In genomic region chr10:5591996-5592395, GRCm38 (mm10) we compare ENCODE assay signal across 11 mouse cellular contexts. TPM values are rescaled to one million over a fixed set of nuclear protein-coding genes. Genes with fewer than 3 reads are reported as not detected.
DNase-seq lines count a peak whose midpoint lies in the region; ATAC-seq and TF ChIP-seq lines count a peak whose summit lies in the region.
"Had no signal": no experiment of that assay in that cellular context is flagged by ENCODE, and none has a peak within 500 bp of the region (broad histone marks: within the 10 kb centered on the region; RNA-seq: fewer than 3 reads in every experiment).

No protein-coding gene starts in this region.

- H3K9ac ChIP-seq in lung, embryonic 16.5 days (ENCODE audit: low read length): no peak overlapping the region
- H3K9ac ChIP-seq: hindbrain, embryonic 14.5 days; liver, embryonic 15.5 days had no signal

- peak overlapping the region; percentile 71 for H3K27ac ChIP-seq in lung, embryonic 16.5 days (ENCODE audit: low read length)
- no peak overlapping the region for H3K27ac ChIP-seq in thymus, adult 2 months (ENCODE audit: control insufficient read depth, insufficient read depth, low read length)
- H3K27ac ChIP-seq: hindbrain, embryonic 14.5 days; liver, embryonic 15.5 days had no signal

- H3K9me3 ChIP-seq in lung, embryonic 16.5 days (ENCODE audit: control insufficient read depth, low read length): no peaks in the 10 kb centered on the region
- H3K9me3 ChIP-seq: liver, embryonic 15.5 days had no signal

- 59% methylated on average over 4 of the region's 4 CpGs for WGBS in lung, embryonic 16.5 days
- 72% methylated on average over 4 of the region's 4 CpGs for WGBS in thymus, adult 2 months

- no peak overlapping the region for H3K4me2 ChIP-seq in lung, embryonic 16.5 days (ENCODE audit: low read depth, low read length)
- H3K4me2 ChIP-seq: hindbrain, embryonic 14.5 days; liver, embryonic 15.5 days had no signal

- peaks cover 5% of the 10 kb centered on the region; the same call in 1 of the 2 replicates for H3K4me1 ChIP-seq in lung, embryonic 16.5 days (replicated peaks; ENCODE audit: control insufficient read depth, insufficient read depth, low read length)
- no peaks in the 10 kb centered on the region for H3K4me1 ChIP-seq in thymus, adult 2 months (replicated peaks; ENCODE audit: control insufficient read depth, insufficient read depth, low read length)
- H3K4me1 ChIP-seq: liver, embryonic 15.5 days had no signal

- TF ChIP-seq POLR2A in thymus, adult 2 months (IDR thresholded peaks at IDR 0.05; ENCODE audit: control insufficient read depth, extremely low read depth, insufficient read depth, low read length, poor library complexity): no peak

- TF ChIP-seq CTCF in thymus, adult 2 months (IDR thresholded peaks at IDR 0.05; ENCODE audit: borderline replicate concordance, control insufficient read depth, extremely low read depth, insufficient read depth, low read length, poor library complexity): no peak

- DNase-seq in frontal cortex, postnatal 36 days (ENCODE audit: low spot score in 2 of 2): no peak
- DNase-seq in heart, adult 8-10 months (ENCODE audit: low spot score): peak; percentile 75
- peak; percentile 31 for DNase-seq in heart, postnatal 4 days
- DNase-seq in thymus, adult 2 months: no peak
- DNase-seq in yolk sac, embryonic 10.5 days (ENCODE audit: low spot score): no peak
- DNase-seq in right cerebral cortex, postnatal 10 days (ENCODE audit: low spot score in 2 of 2): no peak
- DNase-seq: adrenal gland, adult 2 months had no signal

- 0 out of 2 replicates have a peak, but pooled peaks have one; percentile 9 for ATAC-seq in frontal cortex, adult (ENCODE audit: low TSS enrichment)
- ATAC-seq in lung, embryonic 16.5 days (ENCODE audit: low read depth): peak; percentile 71; the same call in 1 of the 2 replicates

- no peak overlapping the region for H3K4me3 ChIP-seq in lung, embryonic 16.5 days (ENCODE audit: low read length)
- no peak overlapping the region for H3K4me3 ChIP-seq in thymus, adult 2 months (ENCODE audit: control insufficient read depth, insufficient read depth, low read length)
- H3K4me3 ChIP-seq: liver, embryonic 15.5 days had no signal

- no peaks in the 10 kb centered on the region for H3K27me3 ChIP-seq in lung, embryonic 16.5 days (ENCODE audit: control insufficient read depth, insufficient read depth, low read depth, low read length)
- H3K27me3 ChIP-seq in thymus, adult 2 months (ENCODE audit: control insufficient read depth, insufficient read depth, low read length): no peaks in the 10 kb centered on the region
- H3K27me3 ChIP-seq: liver, embryonic 15.5 days had no signal

- no peaks in the 10 kb centered on the region for H3K36me3 ChIP-seq in lung, embryonic 16.5 days (ENCODE audit: control insufficient read depth, insufficient read depth, low read length)
- H3K36me3 ChIP-seq in thymus, adult 2 months (ENCODE audit: control insufficient read depth, insufficient read depth, low read length): no peaks in the 10 kb centered on the region
- H3K36me3 ChIP-seq: liver, embryonic 15.5 days had no signal

RNA-seq across cellular contexts. Expression of gene Myct1, which starts 1.6 kb away (rescaled TPM):
- total RNA-seq in heart, adult 8-10 months (2022): 10 to 100 TPM; 10.6 to 13.6 (median 11.7) TPM
- total RNA-seq in heart, postnatal 4 days (2021): 10 to 100 TPM; 14.8 to 15.3 TPM
- polyA plus RNA-seq in lung, embryonic 16.5 days (2015; fragmentation: Nextera tagmentation; extraction: Ambion mirVana): 11.1 and 11.5 TPM in 2 replicates
- 0.85 and 1.3 TPM in 2 replicates for polyA plus RNA-seq in thymus, adult 2 months (2012; rRNA removed)

RNA-seq across cellular contexts. Expression of gene Syne1, which starts 40.7 kb away (rescaled TPM):
- total RNA-seq in heart, adult 8-10 months (2022): 10 to 100 TPM; 57.6 to 65.2 (median 59.0) TPM
- 10 to 100 TPM; 84.4 to 84.6 TPM for total RNA-seq in heart, postnatal 4 days (2021)
- 4.3 and 4.7 TPM in 2 replicates for polyA plus RNA-seq in lung, embryonic 16.5 days (2015; fragmentation: Nextera tagmentation; extraction: Ambion mirVana)
- 30.0 and 33.5 TPM in 2 replicates for polyA plus RNA-seq in thymus, adult 2 months (2012; rRNA removed)

RNA-seq across cellular contexts. Expression of gene Vip, which starts 47.0 kb away (rescaled TPM):
- under 1 TPM in 1 of 4 experiments, not detected in 3; 0.19 TPM for total RNA-seq in heart, adult 8-10 months (2022)
- total RNA-seq in heart, postnatal 4 days (2021): under 1 TPM; 0.14 to 0.25 TPM
- 0.54 and 0.93 TPM in 2 replicates for polyA plus RNA-seq in lung, embryonic 16.5 days (2015; fragmentation: Nextera tagmentation; extraction: Ambion mirVana)
- polyA plus RNA-seq in thymus, adult 2 months (2012; rRNA removed): 0.05 and 0.19 TPM in 2 replicates
- polyA plus RNA-seq: adrenal gland, adult 2 months had no signal

Comparison
In these comparisons a context has a peak if more than half of its experiments do, and no peak if none do; other contexts are left out.
1. DNase-seq: peak in heart, adult 8-10 months (single experiment) and heart, postnatal 4 days (single experiment); none in frontal cortex, postnatal 36 days (0 of 2), thymus, adult 2 months (single experiment), yolk sac, embryonic 10.5 days (single experiment) and right cerebral cortex, postnatal 10 days (0 of 2).